Mouse (Mus musculus): Measurements from ENCODE around the gene Tbcb.
"Not testable (repeated sequence)": the region's sequence is repeated elsewhere in the genome, so short reads cannot be mapped to it uniquely, and the experiment has no call there.

- not testable (repeated sequence) for TF ChIP-seq POLR2A (IDR thresholded peaks at IDR 0.05; ENCODE audit: borderline replicate concordance, low read depth, low read length); CTCF (IDR thresholded peaks at IDR 0.05; ENCODE audit: low read depth, low read length)
Measured at GRCm38 (mm10) chr7:30206364-30206763, 25.7 kb downstream of the Tbcb start.

All from bone marrow macrophage, adult 2 months (primary cell).